Mouse (Mus musculus): ENCODE data around the gene Txnip.

DNA sequence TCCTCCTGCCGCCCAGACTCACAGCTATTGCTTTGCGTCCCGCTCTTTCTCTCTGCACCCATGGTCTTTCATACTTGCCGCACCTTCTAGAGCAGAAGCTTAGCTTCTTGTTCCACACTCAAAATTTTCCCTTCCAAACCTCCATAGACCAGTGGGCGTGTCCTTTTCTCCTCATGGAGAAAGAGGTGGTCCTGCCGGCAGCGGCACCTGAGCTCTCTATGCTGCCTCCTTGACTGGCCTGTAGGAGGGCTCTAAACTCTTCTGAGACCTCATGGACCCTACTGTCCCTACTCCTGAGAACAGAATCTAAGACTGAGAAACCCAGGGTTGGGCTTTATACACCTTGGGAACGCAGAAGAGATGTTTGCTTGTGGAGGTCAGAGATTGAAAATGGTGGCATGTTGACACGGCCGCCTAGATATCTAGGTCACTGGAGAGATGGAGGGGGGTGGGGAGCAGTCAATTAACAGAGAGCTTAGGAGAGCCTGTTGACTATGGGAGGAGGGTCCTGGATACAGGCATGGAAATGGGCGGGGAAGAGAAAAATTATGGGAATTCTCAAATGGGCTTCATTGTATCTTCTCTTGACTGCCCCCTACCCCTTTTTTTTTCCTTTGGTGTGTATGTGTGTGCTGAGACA is 12.3 kb downstream of the Txnip start:
- TF ChIP-seq CTCF (IDR thresholded peaks at IDR 0.05; ENCODE audit: low read depth, low read length) (no peak), GATA1 (IDR thresholded peaks at IDR 0.05; ENCODE audit: borderline replicate concordance, low read length) (no peak), POLR2AphosphoS5 (IDR thresholded peaks at IDR 0.05; ENCODE audit: insufficient replicate concordance, low read depth, low read length) (no peak), TAL1 (conservative IDR thresholded peaks at IDR 0.05; ENCODE audit: low read depth, low read length) (no peak), GATA2 (IDR thresholded peaks at IDR 0.05; ENCODE audit: borderline replicate concordance, low read depth, low read length) (no peak)
